Mouse (Mus musculus) Patski (cell line): ENCODE measurements around the gene Bet1l. TPM values are rescaled to one million over a fixed set of nuclear protein-coding genes. Genes with fewer than 3 reads are reported as not detected.

Experiments used
- ATAC-seq: fragments of 100-300 bp; one replicate; pipeline ENCODE4 v1.8.0; 2021
- CTCF ChIA-PET: fragments of 350-600 bp; sonication (Branson Sonifier 250); formaldehyde crosslinking; loops from one replicate; lab custom pipeline; 2022; ENCODE audit warnings: inconsistent platforms; lab: Charles Lee
- POLR2A ChIA-PET: fragments of 350-600 bp; sonication (Branson Sonifier 250); formaldehyde crosslinking; loops from one replicate; lab custom pipeline; 2022; ENCODE audit warnings: antibody characterized with exemption, inconsistent platforms; lab: Charles Lee
- DNase-seq: peaks from one replicate; pipeline ENCODE4 v3.0.0-alpha.2; 2011; ENCODE audit warnings: low read depth, low spot score
- H3K27me3 ChIP-seq: fragments of 371-371 bp; one replicate; pipeline ENCODE4 v1.5.1; 2021
- CTCF ChIP-seq: fragments of 100-300 bp; IDR thresholded peaks from one replicate; pipeline ENCODE4 v1.5.1; 2021
- in situ Hi-C: fragments of 300-500 bp; cut with MboI; formaldehyde crosslinking; loops from 3 replicates; pipeline ENCODE4 v1.11.1; 2018; ENCODE audit warnings: low pct_unique_long_range_greater_than_20kb, mixed read lengths
- polyA plus RNA-seq: library from polyadenylated mRNA; unstranded; gene quantifications from one replicate; pipeline ENCODE4 v1.2.3, GENCODE M21; 2021

Bet1l gene
- polyA plus RNA-seq, 1 experiment from 2014 or later: 28.0 TPM

- in situ Hi-C loops: no loop called here
These were observed 20.9 kb downstream of the Bet1l start for GRCm38 (mm10) chr7:140836243-140837115.

GRCm38 (mm10) chr7:140835758-140836087 is 21.7 kb downstream of the Bet1l start:
- ChIA-PET POLR2A (no interaction called here), CTCF (interaction anchor here (1.6 kb wide), 1 partner anchor 10 kb away, joined by 3 read pairs; no protein-coding TSS in a partner anchor)
- no peak for DNase-seq
- in situ Hi-C loops: no loop called here
- H3K27me3 ChIP-seq: no peaks in the 10 kb centered on the region
- ATAC-seq: no peak
- TF ChIP-seq CTCF: no peak

More at GRCm38 (mm10) chr7:140836243-140837115, 20.9 kb downstream of the Bet1l start:
- no peak for TF ChIP-seq CTCF
- POLR2A ChIA-PET: no interaction called here
- ATAC-seq (no peak), DNase-seq (no peak)
- CTCF ChIA-PET: interaction anchor here (0.9 to 1.6 kb wide), 2 partner anchors 11 to 70 kb away, joined by 3 read pairs; no protein-coding TSS in a partner anchor
- H3K27me3 ChIP-seq: no peaks in the 10 kb centered on the region

- H3K27me3 ChIP-seq: no peaks in the 10 kb centered on the region
- no peak for TF ChIP-seq CTCF
- CTCF ChIA-PET: interaction anchor here (1.6 kb wide), 1 partner anchor 10 kb away, joined by 3 read pairs; no protein-coding TSS in a partner anchor
- ATAC-seq: no peak
- in situ Hi-C loops: no loop called here
- DNase-seq: no peak
- POLR2A ChIA-PET: no interaction called here
These were observed 22.2 kb downstream of the Bet1l start, which contains the start of gene Urah for GRCm38 (mm10) chr7:140834968-140835757. Gene Urah, plus strand, starts transcription at chr7:140835018.

- no peak for TF ChIP-seq CTCF
- ChIA-PET POLR2A (no interaction called here), CTCF (no interaction called here)
- no peak for ATAC-seq
- no peaks in the 10 kb centered on the region for H3K27me3 ChIP-seq
- DNase-seq: no peak
- in situ Hi-C loops: no loop called here
These were observed 24.0 kb downstream of the Bet1l start for GRCm38 (mm10) chr7:140833341-140833740.

- peak; percentile 9 for ATAC-seq
- TF ChIP-seq CTCF: no peak
- in situ Hi-C loops: no loop called here
- ChIA-PET POLR2A (no interaction called here), CTCF (no interaction called here)
- no peak for DNase-seq
- no peaks in the 10 kb centered on the region for H3K27me3 ChIP-seq
These were observed 25.9 kb downstream of the Bet1l start for GRCm38 (mm10) chr7:140831447-140831846.

- CTCF ChIA-PET: interaction anchor here (0.8 to 2.1 kb wide), 5 partner anchors 8 to 21 kb away, joined by 3 to 6 read pairs (median 3); no protein-coding TSS in a partner anchor
- in situ Hi-C loops: no loop called here
- no peaks in the 10 kb centered on the region for H3K27me3 ChIP-seq
- no peak for DNase-seq
- peak; percentile 93 for ATAC-seq
- POLR2A ChIA-PET: no interaction called here
- peak; percentile 79 for TF ChIP-seq CTCF
These were observed 29.1 kb downstream of the Bet1l start for GRCm38 (mm10) chr7:140828171-140828881.

- no peaks in the 10 kb centered on the region for H3K27me3 ChIP-seq
- ChIA-PET CTCF (no interaction called here), POLR2A (no interaction called here)
- DNase-seq: no peak
- TF ChIP-seq CTCF: no peak
- ATAC-seq: no peak
- in situ Hi-C loops: no loop called here
These were observed 34.6 kb downstream of the Bet1l start for GRCm38 (mm10) chr7:140822731-140823130.

- no peak for ATAC-seq
- POLR2A ChIA-PET: no interaction called here
- in situ Hi-C loops: no loop called here
- CTCF ChIA-PET: interaction anchor here (2.0 kb wide), 1 partner anchor 13 kb away, joined by 6 read pairs; no protein-coding TSS in a partner anchor
- no peak for TF ChIP-seq CTCF
- H3K27me3 ChIP-seq: no peaks in the 10 kb centered on the region
- no peak for DNase-seq
These were observed 35.6 kb downstream of the Bet1l start, which contains the start of gene Zfp941 for GRCm38 (mm10) chr7:140821653-140822329. Gene Zfp941, minus strand, starts transcription at chr7:140822178.

- H3K27me3 ChIP-seq: no peaks in the 10 kb centered on the region
- TF ChIP-seq CTCF: no peak
- ChIA-PET CTCF (interaction anchor here (1.7 to 2.0 kb wide), 2 partner anchors 8 to 13 kb away, joined by 6 read pairs; no protein-coding TSS in a partner anchor), POLR2A (no interaction called here)
- in situ Hi-C loops: no loop called here
- ATAC-seq: no peak
- DNase-seq: no peak
These were observed 36.1 kb downstream of the Bet1l start for GRCm38 (mm10) chr7:140821305-140821652.
